Mouse (Mus musculus) activated CD4-positive, CD25-positive, alpha-beta regulatory T cell, adult 4 months (primary cell): Measurements from ENCODE around the gene D930048N14Rik. TPM values are rescaled to one million over a fixed set of nuclear protein-coding genes. Genes with fewer than 3 reads are reported as not detected.

Source experiments
- ATAC-seq: one replicate; pipeline ENCODE4 v1.8.0; 2017
- polyA plus RNA-seq, 2 experiments: library from polyadenylated mRNA; unstranded; fragments of 100-300 nt; shearing (Covaris generic); gene quantifications; one replicate each; pipeline ENCODE4 v1.2.1; 2017

The D930048N14Rik gene
- polyA plus RNA-seq, 2 experiments from 2014 or later: 0.60 to 1.1 TPM

DNA sequence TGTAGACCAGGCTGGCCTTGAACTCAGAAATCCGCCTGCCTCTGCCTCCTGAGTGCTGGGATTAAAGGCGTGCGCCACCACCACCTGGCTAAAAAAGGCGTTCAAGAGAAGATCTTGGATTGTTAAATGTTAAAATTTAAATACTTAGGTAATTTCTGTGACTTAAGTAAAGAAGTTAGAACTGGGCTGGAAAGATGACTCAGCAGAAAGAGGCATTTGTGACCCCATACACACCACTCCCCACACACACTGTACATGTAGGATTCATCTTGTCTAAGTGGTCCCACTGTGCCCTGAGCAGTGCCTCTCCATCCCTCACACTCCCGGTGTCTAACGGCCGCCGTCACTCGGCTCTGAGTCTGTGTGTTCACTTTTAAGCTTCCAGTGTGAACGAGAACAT, 55.7 kb downstream of the D930048N14Rik start:
- no peak for ATAC-seq

DNA sequence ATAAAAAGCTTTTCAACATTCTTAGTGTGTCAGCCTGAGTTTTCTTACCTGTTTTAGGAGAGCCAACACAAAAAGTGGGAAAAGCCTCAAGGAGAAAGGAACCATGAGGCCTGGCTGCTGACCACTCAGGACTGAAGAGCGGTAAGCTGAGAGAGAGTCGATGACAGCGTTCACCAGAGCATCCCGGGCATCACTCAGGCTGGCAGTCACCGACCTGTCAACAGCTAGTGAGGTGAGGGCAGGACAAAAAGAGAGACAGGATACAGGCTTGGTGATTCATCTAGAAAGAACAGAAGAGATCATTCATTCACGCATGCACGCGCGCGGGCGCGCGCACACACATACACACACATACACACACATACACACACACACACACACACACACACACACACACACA, 56.3 kb downstream of the D930048N14Rik start:
- no peak for ATAC-seq

Other genes starting within 250 kb of the D930048N14Rik start
- gene Phykpl, start 66.2 kb upstream of the D930048N14Rik start, polyA plus RNA-seq: 10 to 100 TPM; 23.9 to 29.7 TPM
- gene Hnrnpab, start 44.1 kb upstream of the D930048N14Rik start, polyA plus RNA-seq: 10 to 100 TPM; 39.0 to 43.1 TPM
- gene Nhp2, start 31.2 kb upstream of the D930048N14Rik start, polyA plus RNA-seq: 100 to 1,000 TPM; 128 to 145 TPM
- gene Rmnd5b, start 15.1 kb upstream of the D930048N14Rik start, polyA plus RNA-seq: 10 to 100 TPM; 33.3 to 38.6 TPM
- 1 to 10 TPM; 1.7 to 2.1 TPM for gene N4bp3, start 112 bp upstream of the D930048N14Rik start, polyA plus RNA-seq
- 10 to 100 TPM; 19.5 to 25.1 TPM for gene 0610009B22Rik, start 37.9 kb downstream of the D930048N14Rik start, polyA plus RNA-seq
- gene Sec24a, start 112.7 kb downstream of the D930048N14Rik start, polyA plus RNA-seq: 10 to 100 TPM; 20.9 to 28.3 TPM
- 100 to 1,000 TPM; 152 to 155 TPM for gene Sar1b, start 112.7 kb downstream of the D930048N14Rik start, polyA plus RNA-seq
- 10 to 100 TPM; 13.5 to 17.6 TPM for gene Jade2, start 206.7 kb downstream of the D930048N14Rik start, polyA plus RNA-seq